Mouse (Mus musculus) myocyte (in vitro differentiated cells): ENCODE data around the gene Cdc26. TPM values are rescaled to one million over a fixed set of nuclear protein-coding genes. Genes with fewer than 3 reads are reported as not detected.

Source experiments
- H3K27me3 ChIP-seq: one replicate; pipeline ENCODE4 v1.6.1; 2011; ENCODE audit not compliant: control insufficient read depth, insufficient read depth, insufficient read length
- H3K36me3 ChIP-seq: one replicate; pipeline ENCODE4 v1.6.1; 2011; ENCODE audit not compliant: control insufficient read depth, insufficient read depth
- H3K4me2 ChIP-seq: one replicate; pipeline ENCODE4 v1.6.1; 2011; ENCODE audit warnings: low read depth, control low read depth
- H3K4me3 ChIP-seq: one replicate; pipeline ENCODE4 v1.5.1; 2011; ENCODE audit warnings: mild to moderate bottlenecking, control low read depth, moderate library complexity
- H3K79me2 ChIP-seq: one replicate; pipeline ENCODE4 v1.6.1; 2011; ENCODE audit not compliant: control insufficient read depth, insufficient read depth
- H3ac ChIP-seq: one replicate; pipeline ENCODE4 v1.6.1; 2011; ENCODE audit not compliant: control insufficient read depth, insufficient read length
- CEBPB ChIP-seq: IDR thresholded peaks from 2 replicates; pipeline ENCODE4 v1.6.1; 2011; ENCODE audit warnings: mild to moderate bottlenecking, moderate library complexity; ENCODE audit not compliant: poor library complexity, insufficient read depth, severe bottlenecking
- E2F4 ChIP-seq: IDR thresholded peaks from one replicate; pipeline ENCODE4 v1.6.1; 2011; ENCODE audit warnings: mild to moderate bottlenecking, control low read depth, moderate library complexity; ENCODE audit not compliant: insufficient read depth
- MAX ChIP-seq: IDR thresholded peaks from one replicate; pipeline ENCODE4 v1.6.1; 2011; ENCODE audit warnings: low read depth, mild to moderate bottlenecking, control low read depth
- MYOD1 ChIP-seq, 3 experiments: IDR thresholded peaks; one replicate each; pipeline ENCODE4 v1.6.1; 2011; ENCODE audit warnings: control low read depth in 2 of 3, low read depth in 2 of 3, mild to moderate bottlenecking in 2 of 3, moderate library complexity in 1 of 3; ENCODE audit not compliant: insufficient read length in 2 of 3, control insufficient read depth in 1 of 3
- MYOG ChIP-seq, 3 experiments: IDR thresholded peaks; one replicate each; pipeline ENCODE4 v1.6.1; 2011; ENCODE audit warnings: control low read depth in 2 of 3, low read depth in 2 of 3, mild to moderate bottlenecking in 2 of 3; ENCODE audit not compliant: insufficient read length in 2 of 3, control insufficient read depth in 1 of 3, insufficient read depth in 1 of 3
- POLR2A ChIP-seq: IDR thresholded peaks from one replicate; pipeline ENCODE4 v1.6.1; 2011; ENCODE audit warnings: low read depth, mild to moderate bottlenecking, control low read depth, moderate library complexity; ENCODE audit not compliant: insufficient read length
- POLR2AphosphoS2 ChIP-seq: IDR thresholded peaks from one replicate; pipeline ENCODE4 v1.6.1; 2011; ENCODE audit warnings: low read depth, control low read depth; ENCODE audit not compliant: insufficient read length
- REST ChIP-seq: IDR thresholded peaks from one replicate; pipeline ENCODE4 v1.6.1; 2011; ENCODE audit warnings: mild to moderate bottlenecking, control low read depth, moderate library complexity; ENCODE audit not compliant: insufficient read depth, insufficient read length
- SRF ChIP-seq: IDR thresholded peaks from one replicate; pipeline ENCODE4 v1.6.1; 2011; ENCODE audit warnings: low read depth; ENCODE audit not compliant: control insufficient read depth, insufficient read length
- TCF12 ChIP-seq: IDR thresholded peaks from one replicate; pipeline ENCODE4 v1.6.1; 2011; ENCODE audit warnings: mild to moderate bottlenecking, control low read depth; ENCODE audit not compliant: poor library complexity, insufficient read depth, severe bottlenecking
- TCF3 ChIP-seq: IDR thresholded peaks from one replicate; pipeline ENCODE4 v1.6.1; 2011; ENCODE audit warnings: low read depth, control low read depth; ENCODE audit not compliant: insufficient read length
- USF1 ChIP-seq: IDR thresholded peaks from one replicate; pipeline ENCODE4 v1.6.1; 2011; ENCODE audit warnings: low read depth, mild to moderate bottlenecking, control low read depth, moderate library complexity
- polyA plus RNA-seq: library from polyadenylated mRNA; unstranded; fragments of >200 nt; fragmentation: generic; extraction: Trizol; gene quantifications from one replicate; pipeline ENCODE4 v1.2.1, GENCODE M21; 2012; ENCODE audit warnings: missing spikeins

Cdc26 gene
- polyA plus RNA-seq, 1 experiment = 49.2 TPM

DNA sequence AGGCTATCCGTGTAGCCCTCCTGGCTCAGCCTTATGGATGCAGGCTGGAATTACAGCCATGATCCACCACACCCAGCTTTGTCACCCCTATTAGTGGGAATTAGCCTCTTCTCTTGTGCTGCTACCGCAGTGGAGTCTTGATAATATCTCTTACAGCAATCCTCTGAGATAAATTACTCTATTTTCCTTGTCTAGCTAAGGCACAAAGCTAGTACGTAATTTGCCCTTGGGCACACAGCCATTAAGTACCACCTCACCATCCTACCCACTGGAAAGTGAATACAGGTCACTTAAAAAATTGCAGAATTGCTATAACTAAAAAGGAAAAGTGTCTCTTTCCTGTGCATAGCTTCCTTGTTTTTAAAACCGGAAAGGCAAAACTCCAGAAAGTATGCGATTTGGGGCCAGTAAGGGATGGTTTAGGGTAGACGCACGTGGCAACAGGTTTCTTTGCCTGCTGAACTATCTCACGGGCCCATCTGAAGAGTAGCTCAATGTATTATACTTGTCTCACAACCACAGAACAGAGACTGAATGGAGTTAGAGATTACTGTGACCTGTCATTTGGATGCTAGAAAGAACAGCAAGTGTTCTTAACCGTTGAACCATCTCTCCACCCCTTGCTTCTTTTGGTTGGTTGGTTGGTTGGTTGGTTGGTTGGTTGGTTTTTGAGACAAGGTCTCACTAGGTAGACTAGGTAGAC is 35.5 kb downstream of the Cdc26 start:
- H3ac ChIP-seq = no peak overlapping the region
- peaks cover 40% of the 10 kb centered on the region for H3K79me2 ChIP-seq
- H3K36me3 ChIP-seq = peaks cover 9% of the 10 kb centered on the region
- H3K4me3 ChIP-seq = no peak overlapping the region
- no peaks in the 10 kb centered on the region for H3K27me3 ChIP-seq
- TF ChIP-seq MAX (no peak), TCF12 (no peak), TCF3 (no peak), POLR2A (no peak), CEBPB (no peak), MYOG (IDR thresholded peaks at IDR 0.05; ENCODE audit: control insufficient read depth in 1 of 3, insufficient read depth in 1 of 3, insufficient read length in 2 of 3, low read depth in 2 of 3) (no peak), POLR2AphosphoS2 (no peak), E2F4 (no peak), REST (no peak), USF1 (no peak), SRF (no peak), MYOD1 (IDR thresholded peaks at IDR 0.05; ENCODE audit: control insufficient read depth in 1 of 3, insufficient read length in 2 of 3, low read depth in 2 of 3) (no peak)
- H3K4me2 ChIP-seq = no peak overlapping the region

DNA sequence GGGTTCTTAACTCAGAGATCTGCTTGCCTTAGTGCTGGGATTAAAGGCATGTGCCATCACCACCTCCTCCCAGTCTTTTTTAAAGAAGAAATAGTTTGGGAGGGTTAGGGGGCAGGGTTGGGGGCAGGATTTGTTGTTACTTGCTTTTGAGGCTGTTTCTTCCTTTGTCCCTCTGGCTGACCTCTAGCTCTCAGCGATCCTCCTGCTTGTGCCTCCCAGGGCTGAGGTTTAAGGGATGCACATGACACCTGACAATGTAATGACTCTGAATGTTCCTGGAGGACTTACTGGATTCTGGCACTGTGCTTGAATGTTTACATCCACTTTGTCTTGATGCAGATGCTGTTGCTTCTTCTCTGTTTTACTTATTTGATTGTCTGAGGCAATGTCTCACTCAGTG is 36.0 kb downstream of the Cdc26 start:
- Histone ChIP-seq H3K36me3 (peaks cover 9% of the 10 kb centered on the region), H3K27me3 (no peaks in the 10 kb centered on the region), H3K4me3 (no peak overlapping the region), H3K4me2 (no peak overlapping the region), H3K79me2 (peaks cover 46% of the 10 kb centered on the region), H3ac (no peak overlapping the region)
- no peak for TF ChIP-seq SRF
- TF ChIP-seq TCF12 = no peak
- TF ChIP-seq REST = no peak
- TF ChIP-seq POLR2AphosphoS2 = no peak
- no peak for TF ChIP-seq E2F4

DNA sequence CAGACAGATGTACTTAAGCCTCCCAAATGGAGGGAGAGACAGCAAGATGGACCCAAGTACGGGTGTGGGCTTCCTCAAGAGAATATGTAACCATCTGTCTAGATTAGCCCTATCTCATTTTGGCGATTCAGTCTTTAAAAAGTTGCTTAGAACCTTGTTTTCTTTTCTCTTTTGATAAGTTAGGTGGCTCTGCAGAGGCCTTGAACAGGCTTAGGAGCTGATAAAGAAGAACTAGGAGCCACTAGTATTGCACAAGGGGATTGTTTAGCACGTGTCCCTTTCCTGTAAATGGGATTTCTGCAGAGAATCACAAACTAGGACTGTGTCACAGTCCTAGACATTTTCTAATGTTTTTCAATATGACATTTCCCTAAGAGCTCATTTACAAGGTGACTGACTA is 39.4 kb downstream of the Cdc26 start:
- no peaks in the 10 kb centered on the region for H3K27me3 ChIP-seq
- H3K4me3 ChIP-seq = no peak overlapping the region
- TF ChIP-seq MYOD1 (IDR thresholded peaks at IDR 0.05; ENCODE audit: control insufficient read depth in 1 of 3, insufficient read length in 2 of 3, low read depth in 2 of 3) (no peak), TCF12 (no peak), SRF (no peak), REST (no peak)
- no peak overlapping the region for H3K4me2 ChIP-seq
- H3K36me3 ChIP-seq = peaks cover 9% of the 10 kb centered on the region
- no peak overlapping the region for H3ac ChIP-seq
- peaks cover 60% of the 10 kb centered on the region for H3K79me2 ChIP-seq

DNA sequence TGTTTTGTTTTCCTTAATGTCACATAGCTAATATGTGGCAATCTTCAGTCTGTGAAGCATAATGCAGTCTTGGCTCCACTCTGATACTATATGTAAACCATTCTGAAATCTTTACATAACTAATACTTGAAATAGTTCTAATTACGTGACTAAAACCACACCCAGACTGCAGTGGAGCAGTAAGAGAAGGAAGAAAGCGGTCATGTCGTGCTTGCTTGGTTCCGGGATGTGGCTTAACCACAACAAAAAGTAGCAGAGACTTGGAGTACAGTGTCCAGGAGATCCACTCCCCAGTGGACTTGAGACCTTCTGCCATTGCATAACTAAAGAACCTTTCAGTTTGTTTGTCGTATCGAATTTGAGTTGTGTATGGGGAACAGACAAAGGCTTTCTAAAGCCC is 40.9 kb downstream of the Cdc26 start:
- H3ac ChIP-seq = no peak overlapping the region
- peaks cover 9% of the 10 kb centered on the region for H3K36me3 ChIP-seq
- H3K79me2 ChIP-seq = peaks cover 64% of the 10 kb centered on the region
- H3K4me2 ChIP-seq = no peak overlapping the region
- H3K27me3 ChIP-seq = no peaks in the 10 kb centered on the region
- no peak overlapping the region for H3K4me3 ChIP-seq
- TF ChIP-seq POLR2A = no peak
- no peak for TF ChIP-seq SRF
- no peak for TF ChIP-seq CEBPB
- no peak for TF ChIP-seq MYOD1 (IDR thresholded peaks at IDR 0.05; ENCODE audit: control insufficient read depth in 1 of 3, insufficient read length in 2 of 3, low read depth in 2 of 3)
- no peak for TF ChIP-seq E2F4
- TF ChIP-seq TCF12 = no peak
- TF ChIP-seq MYOG (IDR thresholded peaks at IDR 0.05; ENCODE audit: control insufficient read depth in 1 of 3, insufficient read depth in 1 of 3, insufficient read length in 2 of 3, low read depth in 2 of 3) = no peak
- TF ChIP-seq POLR2AphosphoS2 = no peak
- TF ChIP-seq REST = no peak
- no peak for TF ChIP-seq USF1
- no peak for TF ChIP-seq TCF3
- no peak for TF ChIP-seq MAX

DNA sequence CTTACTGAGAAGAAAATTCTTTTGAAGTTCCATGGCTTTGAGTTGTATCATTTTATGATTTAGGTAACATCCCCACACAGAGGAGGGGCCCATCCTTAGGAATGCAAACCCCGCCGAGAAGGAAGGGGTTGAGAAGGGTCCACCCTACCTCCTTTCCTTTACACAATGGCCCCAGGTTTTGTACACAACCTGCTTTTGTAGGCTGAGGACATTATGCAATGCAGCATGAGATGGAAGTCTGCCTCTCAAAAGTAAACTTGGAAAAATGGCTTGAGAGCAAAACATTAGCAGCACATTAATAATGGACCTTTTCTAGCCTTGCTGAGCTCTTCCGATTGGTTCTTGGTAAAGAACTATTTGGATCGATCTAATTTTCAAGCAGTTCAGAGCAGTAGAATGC is 42.2 kb downstream of the Cdc26 start:
- peaks cover 9% of the 10 kb centered on the region for H3K36me3 ChIP-seq

More for the DNA sequence above, 42.2 kb downstream of the Cdc26 start:
- Histone ChIP-seq H3K4me3 (no peak overlapping the region), H3K4me2 (no peak overlapping the region), H3K79me2 (peaks cover 70% of the 10 kb centered on the region), H3K27me3 (no peaks in the 10 kb centered on the region), H3ac (no peak overlapping the region)
- TF ChIP-seq USF1 (no peak), E2F4 (no peak), POLR2AphosphoS2 (no peak), TCF12 (no peak), MAX (no peak), REST (no peak), MYOD1 (IDR thresholded peaks at IDR 0.05; ENCODE audit: control insufficient read depth in 1 of 3, insufficient read length in 2 of 3, low read depth in 2 of 3) (no peak), CEBPB (no peak), SRF (no peak), TCF3 (no peak), POLR2A (no peak)
